Mouse (Mus musculus) forebrain, embryonic 16.5 days (tissue): ENCODE results near the gene Tenm3. TPM values are rescaled to one million over a fixed set of nuclear protein-coding genes. Genes with fewer than 3 reads are reported as not detected.

Experiments used
- ATAC-seq: fragments of 200-750 bp; cut with Nextera tagmentation; 2 replicates; pipeline ENCODE4 v1.8.0; 2017; ENCODE audit warnings: mild to moderate bottlenecking, moderate library complexity
- H3K27ac ChIP-seq: fragments of 300-500 bp; sonication (generic); 2 replicates; pipeline ENCODE4 v1.5.1; 2014; ENCODE audit warnings: low read length, control low read depth
- H3K27me3 ChIP-seq: fragments of 300-500 bp; sonication (generic); replicated peaks from 2 replicates; pipeline ENCODE4 v1.6.1; 2014; ENCODE audit warnings: low read length; ENCODE audit not compliant: control insufficient read depth, insufficient read depth
- H3K36me3 ChIP-seq: fragments of 300-500 bp; sonication (generic); 2 replicates; pipeline ENCODE4 v1.6.1; 2014; ENCODE audit not compliant: control insufficient read depth, insufficient read depth
- H3K4me1 ChIP-seq: fragments of 300-500 bp; sonication (generic); replicated peaks from 2 replicates; pipeline ENCODE4 v1.6.1; 2014; ENCODE audit warnings: low read length; ENCODE audit not compliant: control insufficient read depth, insufficient read depth
- H3K4me2 ChIP-seq: fragments of 300-500 bp; sonication (generic); 2 replicates; pipeline ENCODE4 v1.6.1; 2014; ENCODE audit warnings: mild to moderate bottlenecking, low read length, control low read depth
- H3K4me3 ChIP-seq: fragments of 300-500 bp; sonication (generic); replicated peaks from 2 replicates; pipeline ENCODE4 v1.5.1; 2014; ENCODE audit warnings: mild to moderate bottlenecking, low read length, control low read depth
- H3K9ac ChIP-seq: fragments of 300-500 bp; sonication (generic); replicated peaks from 2 replicates; pipeline ENCODE4 v1.6.1; 2014; ENCODE audit warnings: low read depth, low read length, control low read depth
- H3K9me3 ChIP-seq: fragments of 300-500 bp; sonication (generic); 2 replicates; pipeline ENCODE4 v1.6.1; 2016; ENCODE audit warnings: low read length; ENCODE audit not compliant: control insufficient read depth
- WGBS: fragments of 180-500 bp; shearing (Covaris S2); extraction: QIAGEN DNeasy Blood & Tissue Kit; methylation state at CpG from one replicate; pipeline ENCODE4 v1.1.7; 2014; 5-methylcytosine and 5-hydroxymethylcytosine counted together
- polyA plus RNA-seq: library from polyadenylated mRNA; unstranded; fragments of >200 nt; fragmentation: Nextera tagmentation; extraction: Ambion mirVana; gene quantifications from 2 replicates; pipeline ENCODE4 v1.2.1, GENCODE M21; 2015

The Tenm3 gene
- polyA plus RNA-seq, 1 experiment from 2014 or later, result 24.8 TPM

- no peak for ATAC-seq
- no peaks in the 10 kb centered on the region for H3K4me1 ChIP-seq
- 87% methylated on average over 11 of the region's 11 CpGs for WGBS
Measured at GRCm38 (mm10) chr8:48425101-48425500, 418.6 kb downstream of the Tenm3 start.

DNA sequence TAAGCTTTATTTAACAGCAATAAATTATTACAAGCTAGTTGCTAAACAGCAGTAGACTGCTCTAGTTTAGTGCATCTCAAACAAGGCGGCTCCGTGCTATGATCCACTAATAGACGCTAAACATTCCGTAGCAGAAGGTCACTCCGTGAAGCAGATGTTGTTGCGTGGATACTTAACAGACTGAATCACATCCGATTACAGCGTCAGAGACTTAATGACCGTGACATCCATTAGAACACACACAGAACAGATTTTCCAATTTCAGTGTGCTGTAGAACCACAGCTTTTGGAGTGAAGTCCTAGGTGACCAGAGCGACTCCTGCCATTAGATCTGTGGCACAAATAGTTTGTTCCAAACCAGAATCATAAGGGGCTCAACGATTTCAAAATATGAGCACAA, 426.0 kb downstream of the Tenm3 start:
- Histone ChIP-seq H3K9ac (no peak overlapping the region), H3K27me3 (no peaks in the 10 kb centered on the region), H3K9me3 (no peaks in the 10 kb centered on the region), H3K4me1 (0 out of 2 replicates have a peak, but pooled peaks cover 3% of the 10 kb centered on the region), H3K36me3 (no peaks in the 10 kb centered on the region), H3K27ac (no peak overlapping the region), H3K4me2 (no peak overlapping the region), H3K4me3 (no peak overlapping the region)
- 57% methylated on average over 11 of the region's 11 CpGs for WGBS
- 0 out of 2 replicates have a peak, but pooled peaks have one; percentile 47 for ATAC-seq

More at GRCm38 (mm10) chr8:48425101-48425500, 418.6 kb downstream of the Tenm3 start:
- H3K9ac ChIP-seq, result no peak overlapping the region
- no peak overlapping the region for H3K4me2 ChIP-seq
- no peaks in the 10 kb centered on the region for H3K27me3 ChIP-seq
- no peak overlapping the region for H3K27ac ChIP-seq
- H3K9me3 ChIP-seq, result no peaks in the 10 kb centered on the region
- no peaks in the 10 kb centered on the region for H3K36me3 ChIP-seq
- no peak overlapping the region for H3K4me3 ChIP-seq

DNA sequence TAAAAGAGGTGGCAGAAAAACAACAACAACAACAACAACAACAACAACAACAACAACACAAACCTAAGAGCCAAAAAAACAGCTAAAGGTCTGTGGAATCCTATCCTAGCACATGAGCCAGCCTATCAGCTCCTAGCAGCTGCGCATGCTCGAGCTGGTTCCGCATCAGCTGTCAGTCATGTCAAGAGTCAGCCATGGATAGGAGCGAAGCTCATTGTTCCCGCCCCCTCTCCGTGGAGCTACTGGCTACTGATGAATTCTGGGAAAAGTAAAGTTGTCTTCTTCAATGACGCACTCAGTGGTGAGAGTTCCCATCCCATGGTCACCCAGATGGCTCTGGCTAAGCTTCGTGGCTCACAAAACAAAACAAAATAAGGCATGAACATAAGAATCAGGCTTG, 432.8 kb downstream of the Tenm3 start:
- Histone ChIP-seq H3K4me2 (no peak overlapping the region), H3K9me3 (peaks cover 8% of the 10 kb centered on the region; the same call in 1 of the 2 replicates), H3K4me1 (no peaks in the 10 kb centered on the region), H3K27me3 (no peaks in the 10 kb centered on the region), H3K27ac (no peak overlapping the region), H3K36me3 (peaks cover 7% of the 10 kb centered on the region), H3K4me3 (no peak overlapping the region), H3K9ac (no peak overlapping the region)
- 98% methylated on average over 8 of the region's 8 CpGs for WGBS
- ATAC-seq, result no peak

- Histone ChIP-seq H3K9me3 (no peaks in the 10 kb centered on the region), H3K27ac (no peak overlapping the region), H3K27me3 (no peaks in the 10 kb centered on the region), H3K4me2 (peak overlapping the region; percentile 44), H3K4me1 (no peaks in the 10 kb centered on the region), H3K4me3 (peak overlapping the region; percentile 20; the same call in 1 of the 2 replicates), H3K36me3 (no peaks in the 10 kb centered on the region), H3K9ac (peak overlapping the region; percentile 24; the same call in 1 of the 2 replicates)
- 6% methylated on average over 12 of the region's 12 CpGs for WGBS
- peak; percentile 76 for ATAC-seq
Measured at GRCm38 (mm10) chr8:48400572-48400972, 443.2 kb downstream of the Tenm3 start.

- no peak overlapping the region for H3K27ac ChIP-seq
- no peak overlapping the region for H3K9ac ChIP-seq
- WGBS, result 60% methylated on average over 10 of the region's 10 CpGs
Measured at GRCm38 (mm10) chr8:48385833-48386232, 457.9 kb downstream of the Tenm3 start.

DNA sequence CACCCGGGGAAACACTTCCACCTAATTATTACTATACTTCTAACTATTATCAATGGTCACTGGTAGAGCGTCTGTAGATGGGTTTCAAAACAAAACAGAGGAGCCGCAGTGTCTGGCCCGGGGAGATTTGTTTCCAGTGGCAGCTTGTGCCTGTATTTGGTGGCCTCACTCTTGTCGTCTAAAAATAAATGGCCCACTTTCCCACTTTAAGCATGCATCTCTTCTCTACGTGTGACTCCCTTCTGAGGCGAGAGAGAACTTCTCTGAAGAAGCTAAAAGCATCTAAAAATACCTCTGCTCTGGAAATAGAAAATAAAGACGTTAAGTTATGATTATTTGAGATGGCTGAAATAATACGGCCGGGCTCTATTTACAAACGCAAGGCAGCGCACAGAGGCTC, 463.7 kb downstream of the Tenm3 start:
- no peaks in the 10 kb centered on the region for H3K27me3 ChIP-seq
- no peak overlapping the region for H3K9ac ChIP-seq
- H3K27ac ChIP-seq, result no peak overlapping the region
- no peak for ATAC-seq
- H3K36me3 ChIP-seq, result no peaks in the 10 kb centered on the region
- peaks cover 15% of the 10 kb centered on the region for H3K4me1 ChIP-seq
- H3K4me2 ChIP-seq, result no peak overlapping the region
- H3K9me3 ChIP-seq, result no peaks in the 10 kb centered on the region
- WGBS, result 80% methylated on average over 12 of the region's 12 CpGs
- H3K4me3 ChIP-seq, result no peak overlapping the region

More at GRCm38 (mm10) chr8:48385833-48386232, 457.9 kb downstream of the Tenm3 start:
- Histone ChIP-seq H3K27me3 (no peaks in the 10 kb centered on the region), H3K4me2 (no peak overlapping the region), H3K4me1 (no peaks in the 10 kb centered on the region), H3K36me3 (no peaks in the 10 kb centered on the region), H3K4me3 (no peak overlapping the region), H3K9me3 (no peaks in the 10 kb centered on the region)
- ATAC-seq, result no peak

GRCm38 (mm10) chr8:48376774-48377173, 467.0 kb downstream of the Tenm3 start:
- peaks cover 15% of the 10 kb centered on the region for H3K4me1 ChIP-seq
- H3K9ac ChIP-seq, result no peak overlapping the region
- H3K27ac ChIP-seq, result peak overlapping the region; percentile 68
- ATAC-seq, result peak; percentile 94
- WGBS, result 31% methylated on average over 6 of the region's 6 CpGs
- no peak overlapping the region for H3K4me3 ChIP-seq
- no peaks in the 10 kb centered on the region for H3K9me3 ChIP-seq
- no peaks in the 10 kb centered on the region for H3K36me3 ChIP-seq
- H3K27me3 ChIP-seq, result no peaks in the 10 kb centered on the region
- H3K4me2 ChIP-seq, result no peak overlapping the region

DNA sequence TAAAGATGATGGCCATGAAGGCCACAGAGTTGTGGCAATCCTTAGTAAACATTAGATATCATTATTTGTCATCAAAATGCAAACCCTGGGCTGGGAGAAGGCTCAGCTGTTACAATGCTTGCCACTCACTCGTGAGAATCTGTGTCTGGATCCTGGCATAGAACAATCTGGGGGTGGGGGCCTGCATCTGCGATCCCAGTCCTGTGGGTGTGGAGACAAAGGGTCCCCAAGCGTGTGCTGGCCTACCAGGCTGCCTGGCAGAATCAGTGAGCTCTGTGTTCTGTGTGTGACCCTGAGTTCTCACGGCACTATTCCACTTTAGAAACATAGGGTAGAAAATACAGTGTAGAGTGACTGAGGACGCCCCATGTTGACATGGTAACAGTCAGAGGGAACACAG, 468.6 kb downstream of the Tenm3 start:
- Histone ChIP-seq H3K27me3 (no peaks in the 10 kb centered on the region), H3K9me3 (no peaks in the 10 kb centered on the region), H3K4me2 (no peak overlapping the region), H3K27ac (no peak overlapping the region), H3K4me1 (peaks cover 15% of the 10 kb centered on the region), H3K9ac (no peak overlapping the region), H3K4me3 (no peak overlapping the region), H3K36me3 (no peaks in the 10 kb centered on the region)
- WGBS, result 70% methylated on average over 5 of the region's 5 CpGs
- ATAC-seq, result no peak

DNA sequence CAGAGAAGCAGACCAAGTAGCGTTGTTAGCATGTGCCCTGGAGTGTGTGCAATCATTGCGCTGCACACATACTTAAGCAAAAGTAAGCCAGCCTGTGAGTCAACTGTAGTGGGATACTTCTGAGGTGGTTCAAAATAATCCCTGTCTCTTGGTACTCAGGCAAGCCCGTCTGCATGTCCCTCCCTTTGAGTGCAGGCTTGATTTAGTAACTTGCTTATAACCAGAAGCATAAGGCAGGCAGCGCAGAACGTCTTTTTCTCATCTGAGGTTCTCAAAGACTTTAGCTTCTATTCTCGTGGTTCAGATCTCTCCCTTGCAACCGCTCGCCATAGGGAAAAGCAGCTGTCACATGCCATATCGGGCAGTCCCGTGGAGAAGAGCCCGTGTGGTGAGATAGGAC, 470.3 kb downstream of the Tenm3 start:
- ATAC-seq, result no peak
- Histone ChIP-seq H3K4me3 (no peak overlapping the region), H3K36me3 (no peaks in the 10 kb centered on the region), H3K27ac (no peak overlapping the region), H3K4me2 (no peak overlapping the region), H3K4me1 (peaks cover 13% of the 10 kb centered on the region), H3K9ac (no peak overlapping the region), H3K9me3 (no peaks in the 10 kb centered on the region), H3K27me3 (no peaks in the 10 kb centered on the region)
- WGBS, result 93% methylated on average over 11 of the region's 11 CpGs

DNA sequence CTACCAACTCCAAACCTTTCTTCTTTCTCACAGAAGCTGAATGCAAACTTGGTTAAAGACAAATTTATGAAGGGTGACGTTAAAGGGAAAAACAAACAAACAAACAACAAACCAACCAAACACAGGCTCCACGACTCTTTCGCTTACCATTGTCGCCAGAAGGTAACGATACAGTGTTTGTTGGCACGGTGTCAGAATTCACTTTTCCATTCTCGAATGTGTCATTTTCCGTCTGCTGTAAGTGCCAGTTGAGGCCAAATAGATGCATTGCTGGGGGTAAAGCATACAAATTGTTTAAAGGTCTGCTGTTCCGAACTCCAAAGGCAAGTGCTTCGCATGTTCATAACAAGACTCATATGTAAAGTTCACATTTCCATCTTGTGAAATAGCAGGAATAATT, 476.6 kb downstream of the Tenm3 start:
- no peaks in the 10 kb centered on the region for H3K27me3 ChIP-seq
- peak; percentile 52 for ATAC-seq
- H3K27ac ChIP-seq, result no peak overlapping the region
- H3K36me3 ChIP-seq, result no peaks in the 10 kb centered on the region
- 50% methylated on average over 10 of the region's 10 CpGs for WGBS
- H3K9ac ChIP-seq, result no peak overlapping the region
- peaks cover 11% of the 10 kb centered on the region; the same call in 1 of the 2 replicates for H3K4me1 ChIP-seq
- H3K4me3 ChIP-seq, result no peak overlapping the region
- H3K4me2 ChIP-seq, result no peak overlapping the region
- no peaks in the 10 kb centered on the region for H3K9me3 ChIP-seq
